ENCODE assay signal across 10 mouse cellular contexts in genomic region chr13:112416410-112417162, GRCm38 (mm10). TPM values are rescaled to one million over a fixed set of nuclear protein-coding genes. Genes with fewer than 3 reads are reported as not detected.
A peak's percentile ranks its signal among the peaks of the same experiment; 100 is the strongest.
DNase-seq lines count a peak whose midpoint lies in the region; ATAC-seq and TF ChIP-seq lines count a peak whose summit lies in the region.
"Had no signal": no experiment of that assay in that cellular context is flagged by ENCODE, and none has a peak within 500 bp of the region (broad histone marks: within the 10 kb centered on the region; RNA-seq: fewer than 3 reads in every experiment).

No protein-coding gene starts in this region.

- H3ac ChIP-seq in myocyte (ENCODE audit: control insufficient read depth, insufficient read length) = no peak overlapping the region

- 17% methylated on average over 8 of the region's 8 CpGs for WGBS in forebrain, embryonic 11.5 days
- 19% methylated on average over 8 of the region's 8 CpGs for WGBS in forebrain, embryonic 12.5 days
- 14% methylated on average over 8 of the region's 8 CpGs for WGBS in lung, postnatal 0 days

- no peak for TF ChIP-seq CTCF in lung, postnatal 0 days (IDR thresholded peaks at IDR 0.05)

- no peak overlapping the region for H3K4me2 ChIP-seq in forebrain, embryonic 11.5 days (ENCODE audit: low read depth, low read length, severe bottlenecking)
- no peak overlapping the region for H3K4me2 ChIP-seq in forebrain, embryonic 12.5 days
- no peak overlapping the region; the same call in 1 of the 2 replicates for H3K4me2 ChIP-seq in lung, postnatal 0 days (replicated peaks; ENCODE audit: low read depth, low read length)
- H3K4me2 ChIP-seq in myocyte (ENCODE audit: low read depth) = peak overlapping the region; percentile 64

- H3K79me2 ChIP-seq in myocyte (ENCODE audit: control insufficient read depth, insufficient read depth) = no peaks in the 10 kb centered on the region

- H3K4me3 ChIP-seq in forebrain, embryonic 11.5 days (ENCODE audit: low read depth, low read length) = no peak overlapping the region
- H3K4me3 ChIP-seq in forebrain, embryonic 12.5 days (replicated peaks) = no peak overlapping the region
- H3K4me3 ChIP-seq in lung, postnatal 0 days (ENCODE audit: low read depth, low read length) = no peak overlapping the region
- no peak overlapping the region for H3K4me3 ChIP-seq in myocyte

- H3K4me1 ChIP-seq in forebrain, embryonic 11.5 days (replicated peaks; ENCODE audit: control insufficient read depth, insufficient read depth, low read length) = 0 out of 2 replicates have a peak, but pooled peaks cover 3% of the 10 kb centered on the region
- H3K4me1 ChIP-seq in forebrain, embryonic 12.5 days = 0 out of 2 replicates have a peak, but pooled peaks cover 3% of the 10 kb centered on the region
- H3K4me1 ChIP-seq in lung, postnatal 0 days (ENCODE audit: insufficient read depth, low read depth, low read length) = no peaks in the 10 kb centered on the region

- H3K27ac ChIP-seq in forebrain, embryonic 11.5 days (ENCODE audit: low read depth, low read length) = 0 out of 2 replicates have a peak overlapping the region, but pooled peaks have one; percentile 6
- no peak overlapping the region for H3K27ac ChIP-seq in forebrain, embryonic 12.5 days
- peak overlapping the region; percentile 28 for H3K27ac ChIP-seq in lung, postnatal 0 days (ENCODE audit: low read length)

- no peaks in the 10 kb centered on the region for H3K36me3 ChIP-seq in forebrain, embryonic 11.5 days (ENCODE audit: control insufficient read depth, insufficient read depth, low read length)
- no peaks in the 10 kb centered on the region for H3K36me3 ChIP-seq in forebrain, embryonic 12.5 days (replicated peaks)
- no peaks in the 10 kb centered on the region for H3K36me3 ChIP-seq in lung, postnatal 0 days (ENCODE audit: insufficient read depth, low read length)
- H3K36me3 ChIP-seq in myocyte (ENCODE audit: control insufficient read depth, insufficient read depth) = no peaks in the 10 kb centered on the region

- TF ChIP-seq EP300 in lung, postnatal 0 days (IDR thresholded peaks at IDR 0.05) = no peak

- no peaks in the 10 kb centered on the region for H3K27me3 ChIP-seq in forebrain, embryonic 11.5 days (ENCODE audit: control insufficient read depth, insufficient read depth, low read length)
- H3K27me3 ChIP-seq in forebrain, embryonic 12.5 days = no peaks in the 10 kb centered on the region
- no peaks in the 10 kb centered on the region for H3K27me3 ChIP-seq in lung, postnatal 0 days (replicated peaks; ENCODE audit: insufficient read depth, low read length)
- no peaks in the 10 kb centered on the region for H3K27me3 ChIP-seq in myocyte (ENCODE audit: control insufficient read depth, insufficient read depth, insufficient read length)

- no peak for DNase-seq in forebrain, embryonic 11.5 days (ENCODE audit: low spot score)
- peak; percentile 40 for DNase-seq in lung, postnatal 0 days (ENCODE audit: low spot score)
- DNase-seq in lung, adult 18-20 months = no peak
- peak; percentile 59 for DNase-seq in forelimb bud, embryonic 11.5 days (ENCODE audit: low read depth, low spot score)
- no peak for DNase-seq in ovary, postnatal 36 days (ENCODE audit: low spot score)
- no peak for DNase-seq in right cerebral cortex, postnatal 25 days
- DNase-seq: gastrocnemius, postnatal 14 days; lung, postnatal 4 days had no signal

- no peaks in the 10 kb centered on the region for H3K9me3 ChIP-seq in forebrain, embryonic 11.5 days (ENCODE audit: control insufficient read depth, low read length)
- no peaks in the 10 kb centered on the region for H3K9me3 ChIP-seq in forebrain, embryonic 12.5 days
- H3K9me3 ChIP-seq in lung, postnatal 0 days (ENCODE audit: low read length) = no peaks in the 10 kb centered on the region

- no peak overlapping the region for H3K9ac ChIP-seq in forebrain, embryonic 11.5 days (ENCODE audit: low read length)
- H3K9ac ChIP-seq in forebrain, embryonic 12.5 days = no peak overlapping the region
- no peak overlapping the region for H3K9ac ChIP-seq in lung, postnatal 0 days (replicated peaks; ENCODE audit: low read depth)

- TF ChIP-seq POLR2A in myocyte (IDR thresholded peaks at IDR 0.05; ENCODE audit: insufficient read length, low read depth) = no peak

- no peak for ATAC-seq in forebrain, embryonic 11.5 days (replicated peaks; ENCODE audit: low FRiP score)
- ATAC-seq in forebrain, embryonic 12.5 days (ENCODE audit: low FRiP score) = no peak
- peak; percentile 46; the same call in 1 of the 2 replicates for ATAC-seq in lung, postnatal 0 days

TF ChIP-seq in myocyte, 11 proteins besides CTCF, POLR2A, EP300 and RAD21:
- TF ChIP-seq USF1 (IDR thresholded peaks at IDR 0.05; ENCODE audit: low read depth) (no peak), SRF (IDR thresholded peaks at IDR 0.05; ENCODE audit: control insufficient read depth, insufficient read length, low read depth) (no peak), MYOD1 (IDR thresholded peaks at IDR 0.05; ENCODE audit: control insufficient read depth in 1 of 3, insufficient read length in 2 of 3, low read depth in 2 of 3) (no peak), TCF3 (IDR thresholded peaks at IDR 0.05; ENCODE audit: insufficient read length, low read depth) (no peak), POLR2AphosphoS2 (IDR thresholded peaks at IDR 0.05; ENCODE audit: insufficient read length, low read depth) (no peak), TCF12 (IDR thresholded peaks at IDR 0.05; ENCODE audit: insufficient read depth, poor library complexity, severe bottlenecking) (no peak), MAX (IDR thresholded peaks at IDR 0.05; ENCODE audit: low read depth) (no peak), CEBPB (IDR thresholded peaks at IDR 0.05; ENCODE audit: insufficient read depth, poor library complexity, severe bottlenecking) (no peak), REST (IDR thresholded peaks at IDR 0.05; ENCODE audit: insufficient read depth, insufficient read length) (no peak), E2F4 (IDR thresholded peaks at IDR 0.05; ENCODE audit: insufficient read depth) (no peak), MYOG (IDR thresholded peaks at IDR 0.05; ENCODE audit: control insufficient read depth in 1 of 3, insufficient read depth in 1 of 3, insufficient read length in 2 of 3, low read depth in 2 of 3) (no peak)

RNA-seq across cellular contexts. Expression of gene Il6st, which starts 47.3 kb away (rescaled TPM):
- 28.6 and 32.0 TPM in 2 replicates for polyA plus RNA-seq in forebrain, embryonic 11.5 days (2014; fragmentation: Nextera tagmentation; extraction: Ambion mirVana)
- 30.4 and 31.6 TPM in 2 replicates for polyA plus RNA-seq in forebrain, embryonic 12.5 days (2016; fragmentation: Nextera tagmentation; extraction: Ambion mirVana)
- 30.4 and 33.7 TPM in 2 replicates for polyA plus RNA-seq in lung, postnatal 0 days (2015; fragmentation: Nextera tagmentation; extraction: Ambion mirVana)
- polyA plus RNA-seq in myocyte (2012; fragmentation: generic; extraction: Trizol) = 50.6 TPM

Comparison
In these comparisons a context has a peak if more than half of its experiments do, and no peak if none do; other contexts are left out.
1. DNase-seq: peak in lung, postnatal 0 days (single experiment) and forelimb bud, embryonic 11.5 days (single experiment); none in forebrain, embryonic 11.5 days (single experiment), lung, adult 18-20 months (0 of 2), ovary, postnatal 36 days (single experiment) and right cerebral cortex, postnatal 25 days (single experiment).